Mouse (Mus musculus) liver, embryonic 14.5 days (tissue): ENCODE measurements around the gene Sidt2.

Experiments used
- CTCF ChIP-seq: IDR thresholded peaks from 2 replicates; pipeline ENCODE4 v1.5.1; 2016; ENCODE audit warnings: antibody characterized with exemption, low read depth, control low read depth
- EP300 ChIP-seq: IDR thresholded peaks from 2 replicates; pipeline ENCODE4 v1.6.1; 2016; ENCODE audit warnings: antibody characterized with exemption, low read depth

GRCm38 (mm10) chr9:45893681-45894080 lies 61.4 kb downstream of the Sidt2 start:
- TF ChIP-seq CTCF (no peak), EP300 (no peak)
